Mouse (Mus musculus) embryonic fibroblast, embryonic 13.5 days (primary cell): Measurements from ENCODE around the gene Fut11.

Source experiments
- CTCF ChIP-seq: IDR thresholded peaks from 2 replicates; pipeline ENCODE4 v1.5.1; 2011; ENCODE audit warnings: mild to moderate bottlenecking, control low read depth, low read length, moderate library complexity, borderline replicate concordance; ENCODE audit not compliant: insufficient read depth
- POLR2A ChIP-seq: IDR thresholded peaks from 2 replicates; pipeline ENCODE4 v1.6.1; 2011; ENCODE audit warnings: low read depth, mild to moderate bottlenecking, control low read depth, low read length, moderate library complexity

DNA sequence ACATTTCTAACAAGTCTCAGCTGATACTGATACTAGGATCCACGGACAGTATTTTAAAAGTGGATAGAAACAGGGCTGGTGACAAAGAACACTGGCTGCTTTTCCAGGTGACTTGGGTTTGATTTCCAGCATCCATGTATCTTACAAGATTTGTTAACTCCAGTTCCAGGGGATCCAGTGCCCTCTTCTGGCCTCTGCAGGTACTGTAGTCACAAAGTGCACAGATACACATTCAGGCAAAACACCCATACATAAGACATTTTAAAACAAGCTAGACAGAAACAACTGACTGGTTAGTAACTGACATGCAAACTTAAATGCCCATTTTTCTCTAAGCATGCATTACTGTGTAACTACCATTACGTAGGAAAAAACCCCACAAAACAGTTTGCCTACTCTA is 21.8 kb upstream of the Fut11 start:
- TF ChIP-seq CTCF: no peak
- TF ChIP-seq POLR2A: no peak
